Comparison of ENCODE assay signal across 16 mouse cellular contexts in genomic region chr9:42005101-42005500, GRCm38 (mm10).
DNase-seq lines count a peak whose midpoint lies in the region; ATAC-seq and TF ChIP-seq lines count a peak whose summit lies in the region.
"Had no signal": no experiment of that assay in that cellular context is flagged by ENCODE, and none has a peak within 500 bp of the region (broad histone marks: within the 10 kb centered on the region; RNA-seq: fewer than 3 reads in every experiment).

No protein-coding gene starts in this region.

- H3K4me3 ChIP-seq in embryonic facial prominence, embryonic 11.5 days (ENCODE audit: low read depth, low read length), result no peak overlapping the region
- no peak overlapping the region for H3K4me3 ChIP-seq in limb, embryonic 14.5 days (replicated peaks; ENCODE audit: low read length)
- no peak overlapping the region for H3K4me3 ChIP-seq in lung, postnatal 0 days (ENCODE audit: low read depth, low read length)
- H3K4me3 ChIP-seq: forebrain, embryonic 13.5 days; kidney, embryonic 15.5 days; layer of hippocampus, adult 2 months had no signal

- WGBS in embryonic facial prominence, embryonic 11.5 days, result 26% methylated on average over 8 of the region's 8 CpGs
- 8% methylated on average over 8 of the region's 8 CpGs for WGBS in limb, embryonic 14.5 days
- 53% methylated on average over 8 of the region's 8 CpGs for WGBS in lung, postnatal 0 days

- H3K9me3 ChIP-seq in embryonic facial prominence, embryonic 11.5 days (replicated peaks; ENCODE audit: control insufficient read depth, low read length), result no peaks in the 10 kb centered on the region
- H3K9me3 ChIP-seq in limb, embryonic 14.5 days (ENCODE audit: control insufficient read depth, low read length), result no peaks in the 10 kb centered on the region
- no peaks in the 10 kb centered on the region for H3K9me3 ChIP-seq in lung, postnatal 0 days (ENCODE audit: low read length)
- H3K9me3 ChIP-seq: forebrain, embryonic 13.5 days; kidney, embryonic 15.5 days had no signal

- H3K4me1 ChIP-seq in embryonic facial prominence, embryonic 11.5 days (ENCODE audit: control insufficient read depth, insufficient read depth, low read length), result no peaks in the 10 kb centered on the region
- peaks cover 12% of the 10 kb centered on the region for H3K4me1 ChIP-seq in limb, embryonic 14.5 days (ENCODE audit: control insufficient read depth, insufficient read depth, low read length)
- H3K4me1 ChIP-seq in lung, postnatal 0 days (ENCODE audit: insufficient read depth, low read depth, low read length), result no peaks in the 10 kb centered on the region
- H3K4me1 ChIP-seq: kidney, embryonic 15.5 days had no signal

- no peak overlapping the region for H3K9ac ChIP-seq in embryonic facial prominence, embryonic 11.5 days (replicated peaks; ENCODE audit: low read length)
- H3K9ac ChIP-seq in limb, embryonic 14.5 days (ENCODE audit: low read depth, low read length, severe bottlenecking), result no peak overlapping the region
- H3K9ac ChIP-seq in lung, postnatal 0 days (replicated peaks; ENCODE audit: low read depth), result no peak overlapping the region
- H3K9ac ChIP-seq: forebrain, embryonic 13.5 days; kidney, embryonic 15.5 days had no signal

- TF ChIP-seq EP300 in lung, postnatal 0 days (IDR thresholded peaks at IDR 0.05), result no peak

- DNase-seq in layer of hippocampus, adult 9-11 months, result peak; percentile 31
- DNase-seq in layer of hippocampus, adult 11-12 months (ENCODE audit: low spot score), result no peak
- peak; percentile 52 for DNase-seq in embryo, embryonic 10 days (ENCODE audit: low spot score)
- DNase-seq in embryonic facial prominence, embryonic 11.5 days (ENCODE audit: low spot score), result peak; percentile 79
- peak; percentile 67 for DNase-seq in limb, embryonic 14.5 days (ENCODE audit: low spot score)
- DNase-seq in lung, postnatal 0 days (ENCODE audit: low spot score), result no peak
- no peak for DNase-seq in thymus, postnatal 4 days
- DNase-seq: heart, adult 18-20 months; heart, postnatal 10 days; lung, adult 2 months; right cerebral cortex, postnatal 25 days had no signal

- H3K36me3 ChIP-seq in embryonic facial prominence, embryonic 11.5 days (replicated peaks; ENCODE audit: control insufficient read depth, insufficient read depth, low read depth, low read length), result no peaks in the 10 kb centered on the region
- H3K36me3 ChIP-seq in limb, embryonic 14.5 days (ENCODE audit: control insufficient read depth, insufficient read depth, low read length), result no peaks in the 10 kb centered on the region
- 0 out of 2 replicates have a peak, but pooled peaks cover 7% of the 10 kb centered on the region for H3K36me3 ChIP-seq in lung, postnatal 0 days (ENCODE audit: insufficient read depth, low read length)

- no peak for TF ChIP-seq CTCF in lung, postnatal 0 days (IDR thresholded peaks at IDR 0.05)

- no peak for TF ChIP-seq POLR2A in limb, embryonic 14.5 days (IDR thresholded peaks at IDR 0.05; ENCODE audit: borderline replicate concordance, extremely low read depth, insufficient read depth, insufficient read length)

- ATAC-seq in embryonic facial prominence, embryonic 11.5 days (replicated peaks; ENCODE audit: insufficient number of reproducible peaks, low FRiP score, low TSS enrichment, low read depth), result peak; percentile 74; the same call in 1 of the 2 replicates
- peak; percentile 73 for ATAC-seq in limb, embryonic 14.5 days (ENCODE audit: low FRiP score, low read depth)
- ATAC-seq in lung, postnatal 0 days, result no peak
- ATAC-seq: forebrain, embryonic 13.5 days; hindbrain, embryonic 16.5 days had no signal

- no peaks in the 10 kb centered on the region for H3K27me3 ChIP-seq in embryonic facial prominence, embryonic 11.5 days (ENCODE audit: control insufficient read depth, insufficient read depth, low read length)
- no peaks in the 10 kb centered on the region for H3K27me3 ChIP-seq in limb, embryonic 14.5 days (ENCODE audit: control insufficient read depth, insufficient read depth, low read length)
- H3K27me3 ChIP-seq in lung, postnatal 0 days (replicated peaks; ENCODE audit: insufficient read depth, low read length), result no peaks in the 10 kb centered on the region
- H3K27me3 ChIP-seq: CH12.LX; forebrain, embryonic 13.5 days; kidney, embryonic 15.5 days had no signal

- no peak overlapping the region for H3K4me2 ChIP-seq in embryonic facial prominence, embryonic 11.5 days (ENCODE audit: low read depth, low read length)
- H3K4me2 ChIP-seq in limb, embryonic 14.5 days (replicated peaks; ENCODE audit: low read depth, low read length, severe bottlenecking), result no peak overlapping the region
- no peak overlapping the region for H3K4me2 ChIP-seq in lung, postnatal 0 days (replicated peaks; ENCODE audit: low read depth, low read length)
- H3K4me2 ChIP-seq: forebrain, embryonic 13.5 days; kidney, embryonic 15.5 days had no signal

- no peak overlapping the region for H3K27ac ChIP-seq in embryonic facial prominence, embryonic 11.5 days (replicated peaks; ENCODE audit: low read depth, low read length)
- H3K27ac ChIP-seq in limb, embryonic 14.5 days (replicated peaks; ENCODE audit: low read depth, low read length), result no peak overlapping the region
- no peak overlapping the region for H3K27ac ChIP-seq in lung, postnatal 0 days (ENCODE audit: low read length)
- H3K27ac ChIP-seq: forebrain, embryonic 13.5 days; kidney, embryonic 15.5 days; layer of hippocampus, adult 2 months had no signal

Comparison
In these comparisons a context has a peak if more than half of its experiments do, and no peak if none do; other contexts are left out.
1. DNase-seq: peak in layer of hippocampus, adult 9-11 months (single experiment), embryo, embryonic 10 days (single experiment), embryonic facial prominence, embryonic 11.5 days (single experiment) and limb, embryonic 14.5 days (single experiment); none in layer of hippocampus, adult 11-12 months (single experiment), lung, postnatal 0 days (single experiment) and thymus, postnatal 4 days (single experiment).